Mouse (Mus musculus): ENCODE results near the gene Chat. TPM values are rescaled to one million over a fixed set of nuclear protein-coding genes. Genes with fewer than 3 reads are reported as not detected.
A peak's percentile ranks its signal among the peaks of the same experiment; 100 is the strongest.

The Chat gene
- polyA plus RNA-seq, 1 experiment from 2014 or later = 0.17 TPM

DNA sequence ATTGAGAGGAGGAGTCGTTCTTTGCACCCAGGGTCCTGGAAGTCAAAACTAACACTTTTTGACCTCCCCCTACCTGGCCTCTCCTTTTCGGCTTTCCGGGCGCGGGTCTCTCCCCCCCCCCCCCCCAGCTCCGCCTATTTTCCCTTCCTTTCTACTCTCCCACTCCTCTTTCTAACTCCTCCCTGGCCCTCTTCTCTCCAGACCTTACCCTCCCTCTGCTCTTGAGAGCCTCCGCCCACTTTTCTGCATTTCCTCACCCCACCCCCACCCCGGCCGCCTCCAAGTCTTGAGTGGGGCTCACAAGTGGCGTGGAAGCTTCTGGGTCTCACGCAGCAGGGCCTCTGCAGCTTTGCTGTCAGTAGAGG, 301 bp downstream of the Chat start:
- Histone ChIP-seq H3K36me3 (ENCODE audit: control insufficient read depth, insufficient read depth, low read length) (no peaks in the 10 kb centered on the region), H3K9me3 (ENCODE audit: control insufficient read depth, low read length) (no peaks in the 10 kb centered on the region), H3K4me1 (replicated peaks; ENCODE audit: control insufficient read depth, insufficient read depth) (no peaks in the 10 kb centered on the region), H3K4me2 (replicated peaks; ENCODE audit: low read depth) (peak overlapping the region; percentile 38; the same call in 1 of the 2 replicates), H3K4me3 (ENCODE audit: low read depth, low read length) (no peak overlapping the region), H3K9ac (ENCODE audit: low read length) (no peak overlapping the region), H3K27ac (replicated peaks) (no peak overlapping the region), H3K27me3 (ENCODE audit: control insufficient read depth, insufficient read depth, low read length) (peaks cover 27% of the 10 kb centered on the region)
- ATAC-seq (ENCODE audit: low FRiP score, low TSS enrichment) = no peak
- TF ChIP-seq CTCF (IDR thresholded peaks at IDR 0.05; ENCODE audit: low read depth) (no peak), EP300 (optimal IDR thresholded peaks at IDR 0.05) (no peak)
- WGBS = 2% methylated on average over 7 of the region's 11 CpGs
- no peak for DNase-seq (ENCODE audit: low spot score)

DNA sequence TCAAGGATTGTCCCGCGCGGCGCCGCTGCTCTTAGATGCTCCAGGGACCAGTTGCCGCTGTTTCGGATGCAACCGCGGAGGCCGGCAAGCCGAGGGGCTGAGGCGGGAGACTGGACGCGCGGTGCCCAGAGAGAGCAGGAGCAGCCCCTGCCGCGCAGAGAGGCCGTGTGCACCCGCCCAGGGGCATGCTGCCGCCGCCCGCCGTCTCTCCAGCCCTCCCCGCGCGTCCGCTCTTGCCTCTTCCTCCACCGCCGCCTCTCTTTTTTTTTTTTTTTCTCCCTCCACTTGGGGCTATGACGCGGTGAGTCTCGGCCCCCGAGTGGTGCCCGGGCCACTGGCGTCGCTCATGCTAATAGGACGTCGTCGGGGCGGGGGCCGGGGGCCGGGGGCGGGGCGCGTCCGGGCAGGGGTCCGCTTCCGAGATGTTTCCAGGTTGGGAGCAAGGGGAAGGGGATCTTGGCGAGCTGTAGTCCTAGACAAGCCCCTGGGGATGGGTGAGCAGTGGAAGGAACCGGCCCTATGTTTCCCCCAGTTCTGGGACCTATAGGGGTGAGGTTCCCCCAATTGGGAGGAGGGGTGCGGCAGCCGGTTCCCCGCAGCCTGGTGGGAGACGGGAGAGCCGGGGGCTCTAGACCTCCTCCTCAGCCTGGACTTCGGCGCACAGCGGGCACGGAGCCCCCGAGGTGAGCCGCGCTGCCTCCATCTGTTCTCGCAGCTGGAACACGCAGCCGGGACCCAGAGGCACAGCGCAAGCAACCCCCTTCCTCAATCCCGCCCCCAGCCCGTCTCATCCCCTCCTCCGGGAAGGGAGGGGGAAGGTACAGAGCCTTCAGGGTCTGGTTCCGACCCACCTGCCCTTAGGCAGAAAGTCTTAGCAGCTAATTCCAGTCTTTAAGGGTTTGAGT, 936 bp downstream of the Chat start, which contains the start of gene Slc18a3:
Slc18a3 (minus strand) TSS at position 250 of the 905 bp plus-strand sequence.
- Histone ChIP-seq H3K27me3 (ENCODE audit: control insufficient read depth, insufficient read depth, low read length) (peaks cover 27% of the 10 kb centered on the region), H3K9me3 (ENCODE audit: control insufficient read depth, low read length) (no peaks in the 10 kb centered on the region), H3K27ac (replicated peaks) (no peak within 1 kb of the TSS), H3K9ac (ENCODE audit: low read length) (no peak within 1 kb of the TSS), H3K4me3 (ENCODE audit: low read depth, low read length) (peak within 1 kb of the TSS; percentile 27), H3K36me3 (ENCODE audit: control insufficient read depth, insufficient read depth, low read length) (no peaks in the 10 kb centered on the region), H3K4me1 (replicated peaks; ENCODE audit: control insufficient read depth, insufficient read depth) (no peaks in the 10 kb centered on the region), H3K4me2 (replicated peaks; ENCODE audit: low read depth) (peak within 1 kb of the TSS; percentile 38)
- TF ChIP-seq CTCF (IDR thresholded peaks at IDR 0.05; ENCODE audit: low read depth) (no peak), EP300 (optimal IDR thresholded peaks at IDR 0.05) (no peak)
- ATAC-seq (ENCODE audit: low FRiP score, low TSS enrichment) (no peak; the same call in 1 of the 2 replicates), DNase-seq (ENCODE audit: low spot score) (no peak)
- WGBS = under 1% methylated on average over 66 of the region's 70 CpGs

DNA sequence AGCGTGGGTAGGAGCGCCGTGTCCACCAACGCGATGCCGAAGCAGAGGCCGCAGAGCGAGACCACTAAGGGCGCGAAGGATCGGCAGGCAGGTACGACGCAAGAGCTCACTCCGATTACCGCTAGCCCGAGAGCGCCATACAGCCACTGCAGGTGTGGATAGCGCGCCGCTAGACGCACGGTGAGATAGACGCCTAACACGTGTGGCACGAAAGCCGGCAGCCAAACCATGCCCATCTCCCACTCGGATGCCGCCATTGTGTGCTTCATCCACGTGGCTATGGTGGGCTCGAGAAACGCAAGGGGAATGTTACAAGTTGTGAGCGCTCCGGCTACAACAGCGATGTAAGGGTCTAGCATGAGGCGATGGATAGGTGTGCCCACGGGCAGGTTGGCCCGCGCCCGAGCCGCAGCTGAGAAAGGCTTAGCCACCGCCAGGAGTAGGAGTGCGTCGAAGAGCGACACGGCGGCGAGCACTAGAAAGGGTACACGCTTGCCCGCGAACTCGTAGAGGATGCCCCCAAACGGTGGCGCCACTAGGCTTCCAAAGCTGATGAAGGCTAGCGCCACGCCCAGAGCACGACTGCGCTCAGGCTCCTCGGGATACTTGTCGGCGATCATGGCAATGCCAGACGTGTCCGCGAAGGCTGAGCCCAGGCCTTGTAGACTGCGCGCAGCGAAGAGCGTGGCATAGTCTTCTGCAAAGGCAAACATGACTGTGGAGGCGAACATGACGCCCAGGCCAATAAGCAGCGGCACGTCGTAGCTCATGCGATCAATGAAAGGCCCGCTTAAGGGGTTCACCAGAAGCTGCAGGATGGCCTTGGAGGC, 2.4 kb downstream of the Chat start:
- TF ChIP-seq EP300 (optimal IDR thresholded peaks at IDR 0.05) (no peak), CTCF (IDR thresholded peaks at IDR 0.05; ENCODE audit: low read depth) (no peak)

DNA sequence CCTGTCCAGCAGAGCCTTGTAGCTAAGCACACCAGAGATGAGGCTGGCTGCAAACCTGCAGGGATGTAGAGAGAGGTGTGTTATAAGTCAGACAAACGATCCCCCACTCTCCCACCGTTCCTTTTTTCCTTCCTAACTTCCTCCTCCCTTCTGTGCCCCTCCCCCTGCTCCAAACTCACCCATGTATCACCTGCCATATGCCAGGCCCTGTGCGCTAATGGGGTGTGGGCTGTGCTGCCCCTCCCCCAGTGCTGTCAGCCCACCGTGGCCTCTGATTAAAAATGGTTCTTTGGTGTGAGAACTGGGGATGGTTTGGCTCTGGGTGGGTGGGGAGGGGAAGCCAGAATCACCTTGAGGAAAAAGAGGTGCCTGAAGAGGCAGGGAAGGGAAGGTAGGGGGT, 13.2 kb downstream of the Chat start:
- 3% methylated on average over 4 of the region's 4 CpGs for WGBS
- H3K9ac ChIP-seq (ENCODE audit: low read length) = no peak overlapping the region
- H3K4me2 ChIP-seq (replicated peaks; ENCODE audit: low read depth) = no peak overlapping the region
- H3K36me3 ChIP-seq (ENCODE audit: control insufficient read depth, insufficient read depth, low read length) = no peaks in the 10 kb centered on the region
- no peak for TF ChIP-seq EP300 (optimal IDR thresholded peaks at IDR 0.05)
- no peak for TF ChIP-seq CTCF (IDR thresholded peaks at IDR 0.05; ENCODE audit: low read depth)
- no peaks in the 10 kb centered on the region for H3K9me3 ChIP-seq (ENCODE audit: control insufficient read depth, low read length)
- H3K27me3 ChIP-seq (ENCODE audit: control insufficient read depth, insufficient read depth, low read length) = no peaks in the 10 kb centered on the region
- H3K4me1 ChIP-seq (replicated peaks; ENCODE audit: control insufficient read depth, insufficient read depth) = no peaks in the 10 kb centered on the region
- DNase-seq (ENCODE audit: low spot score) (peak; percentile 8), ATAC-seq (ENCODE audit: low FRiP score, low TSS enrichment) (no peak)
- H3K27ac ChIP-seq (replicated peaks) = no peak overlapping the region
- no peak overlapping the region for H3K4me3 ChIP-seq (ENCODE audit: low read depth, low read length)

More for the DNA sequence above, 2.4 kb downstream of the Chat start:
- ATAC-seq (ENCODE audit: low FRiP score, low TSS enrichment) (no peak), DNase-seq (ENCODE audit: low spot score) (no peak)
- Histone ChIP-seq H3K4me1 (replicated peaks; ENCODE audit: control insufficient read depth, insufficient read depth) (no peaks in the 10 kb centered on the region), H3K36me3 (ENCODE audit: control insufficient read depth, insufficient read depth, low read length) (no peaks in the 10 kb centered on the region), H3K27ac (replicated peaks) (no peak overlapping the region), H3K4me3 (ENCODE audit: low read depth, low read length) (no peak overlapping the region), H3K4me2 (replicated peaks; ENCODE audit: low read depth) (no peak overlapping the region), H3K9me3 (ENCODE audit: control insufficient read depth, low read length) (no peaks in the 10 kb centered on the region), H3K9ac (ENCODE audit: low read length) (no peak overlapping the region), H3K27me3 (ENCODE audit: control insufficient read depth, insufficient read depth, low read length) (peaks cover 27% of the 10 kb centered on the region)
- WGBS = 3% methylated on average over 74 of the region's 74 CpGs

DNA sequence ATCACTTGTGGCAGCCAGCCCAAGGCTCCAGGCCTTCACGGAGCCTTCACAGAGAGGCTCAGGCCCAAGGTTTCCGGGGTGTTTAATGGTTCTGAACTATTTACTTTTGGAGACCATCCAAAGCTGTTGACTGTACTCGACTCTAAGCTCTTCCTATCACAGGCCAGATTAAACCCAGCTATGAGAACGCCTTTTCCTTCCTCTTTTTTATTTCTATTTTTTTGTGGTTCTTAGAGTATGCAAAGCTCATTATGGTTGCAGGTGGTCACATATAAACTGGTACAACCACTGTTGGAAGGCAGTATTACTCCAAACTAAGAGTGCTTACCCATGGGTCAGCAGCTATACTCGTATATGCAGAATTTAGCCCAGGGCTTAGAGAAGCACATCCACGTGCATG, 18.8 kb downstream of the Chat start:
- Histone ChIP-seq H3K36me3 (ENCODE audit: control insufficient read depth, insufficient read depth, low read length) (no peaks in the 10 kb centered on the region), H3K4me3 (ENCODE audit: low read depth, low read length) (no peak overlapping the region), H3K4me1 (replicated peaks; ENCODE audit: control insufficient read depth, insufficient read depth) (no peaks in the 10 kb centered on the region), H3K4me2 (replicated peaks; ENCODE audit: low read depth) (no peak overlapping the region), H3K9me3 (ENCODE audit: control insufficient read depth, low read length) (no peaks in the 10 kb centered on the region), H3K27me3 (ENCODE audit: control insufficient read depth, insufficient read depth, low read length) (no peaks in the 10 kb centered on the region), H3K9ac (ENCODE audit: low read length) (no peak overlapping the region), H3K27ac (replicated peaks) (no peak overlapping the region)
- 62% methylated on average over 6 of the region's 6 CpGs for WGBS
- DNase-seq (ENCODE audit: low spot score) = no peak
- ATAC-seq (ENCODE audit: low FRiP score, low TSS enrichment) = no peak
- TF ChIP-seq CTCF (IDR thresholded peaks at IDR 0.05; ENCODE audit: low read depth) = no peak
- no peak for TF ChIP-seq EP300 (optimal IDR thresholded peaks at IDR 0.05)
